Mouse (Mus musculus): ENCODE data around the gene Gm10775. TPM values are rescaled to one million over a fixed set of nuclear protein-coding genes. Genes with fewer than 3 reads are reported as not detected.

Gm10775 gene
- polyA plus RNA-seq (2014; fragmentation: Nextera tagmentation; extraction: Ambion mirVana) = not detected in 2 replicates

DNA sequence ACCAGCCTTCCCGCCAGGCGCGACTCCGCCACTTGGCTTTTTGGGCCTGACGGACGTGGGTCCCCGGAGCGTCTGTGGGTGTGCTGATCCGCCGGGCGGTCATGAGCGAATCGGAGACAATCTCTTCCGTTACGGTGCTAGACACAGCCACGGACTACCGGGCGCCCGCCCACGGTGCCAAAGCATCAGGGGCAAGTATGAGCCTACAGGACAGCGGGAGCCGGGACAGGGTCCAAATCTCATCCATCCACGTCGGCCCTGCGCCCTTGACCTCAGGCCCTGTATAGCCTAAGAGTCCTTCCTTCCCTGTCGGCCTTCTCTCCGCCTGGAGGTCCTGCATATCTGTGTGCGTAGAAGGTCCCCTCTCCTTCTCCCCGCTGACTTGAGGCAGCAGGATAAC, at the start of gene Gm10775:
Gm10775 (plus strand) TSS at position 301 of the 400 bp plus-strand sequence.
- TF ChIP-seq CTCF (IDR thresholded peaks at IDR 0.05; ENCODE audit: low read depth) = no peak
- peaks cover 36% of the 10 kb centered on the region for H3K9me3 ChIP-seq (ENCODE audit: low read depth, low read length)
- 34% methylated on average over 29 of the region's 29 CpGs for WGBS
- no peaks in the 10 kb centered on the region for H3K36me3 ChIP-seq (ENCODE audit: insufficient read depth)
- DNase-seq = no peak
- no peak within 1 kb of the TSS for H3K9ac ChIP-seq
- peak within 1 kb of the TSS; percentile 11; the same call in 1 of the 2 replicates for H3K4me3 ChIP-seq (ENCODE audit: low read depth, low read length)
- no peaks in the 10 kb centered on the region for H3K27me3 ChIP-seq (ENCODE audit: insufficient read depth, low read length)
- no peaks in the 10 kb centered on the region for H3K4me1 ChIP-seq (ENCODE audit: insufficient read depth)
- H3K27ac ChIP-seq (ENCODE audit: low read depth) = no peak within 1 kb of the TSS
- peak within 1 kb of the TSS; percentile 51 for H3K4me2 ChIP-seq
- ATAC-seq (ENCODE audit: insufficient read depth) = no peak

DNA sequence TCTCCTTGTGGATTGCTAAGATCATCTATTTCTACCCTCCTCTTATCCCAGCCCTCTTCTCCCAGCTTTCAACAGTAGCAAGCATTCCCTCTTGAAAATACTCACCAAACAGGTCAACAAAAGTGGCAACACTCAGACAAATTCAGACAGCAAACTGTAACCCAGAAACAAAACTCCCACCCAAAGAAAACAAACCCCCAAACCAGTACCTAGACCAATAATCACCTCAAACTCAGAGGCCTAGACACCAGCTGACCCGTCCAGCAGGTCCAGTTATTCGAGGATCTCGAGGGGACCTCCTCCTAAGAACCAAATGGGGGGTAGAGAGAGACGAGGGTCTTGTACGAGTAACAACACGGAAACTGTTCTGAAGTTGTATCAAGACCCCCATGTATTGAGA, 33.4 kb upstream of the Gm10775 start:
- ATAC-seq (ENCODE audit: insufficient read depth) (no peak), DNase-seq (no peak)
- H3K27me3 ChIP-seq (ENCODE audit: insufficient read depth, low read length) = no peaks in the 10 kb centered on the region
- WGBS = 54% methylated on average over 6 of the region's 6 CpGs
- H3K9me3 ChIP-seq (ENCODE audit: low read depth, low read length) = no peaks in the 10 kb centered on the region; the same call in 1 of the 2 replicates
- no peaks in the 10 kb centered on the region for H3K36me3 ChIP-seq (ENCODE audit: insufficient read depth)
- TF ChIP-seq CTCF (IDR thresholded peaks at IDR 0.05; ENCODE audit: low read depth) = no peak
- H3K4me1 ChIP-seq (ENCODE audit: insufficient read depth) = no peaks in the 10 kb centered on the region
- H3K4me3 ChIP-seq (ENCODE audit: low read depth, low read length) = no peak overlapping the region
- no peak overlapping the region for H3K27ac ChIP-seq (ENCODE audit: low read depth)
- no peak overlapping the region for H3K9ac ChIP-seq
- no peak overlapping the region for H3K4me2 ChIP-seq

DNA sequence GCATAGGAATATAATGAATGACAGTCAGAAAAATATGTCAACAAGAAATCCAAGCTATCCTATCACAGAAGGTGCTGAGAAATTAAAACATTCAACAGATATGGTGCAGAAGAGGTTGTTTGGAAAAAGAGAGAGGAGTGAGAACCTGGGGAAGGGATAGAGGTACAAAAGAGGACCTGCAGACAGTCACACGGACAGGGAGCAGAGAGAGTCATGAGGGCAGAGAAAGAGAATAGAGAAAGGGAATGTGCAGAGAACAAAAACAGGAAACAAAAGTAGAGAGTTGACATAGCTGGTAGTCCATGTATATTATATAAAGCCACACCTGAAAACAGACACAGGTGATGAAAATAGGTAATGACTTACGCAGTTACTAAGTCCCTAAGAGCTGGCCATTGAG, 32.7 kb upstream of the Gm10775 start:
- TF ChIP-seq CTCF (IDR thresholded peaks at IDR 0.05; ENCODE audit: low read depth) = no peak
- ATAC-seq (ENCODE audit: insufficient read depth) = no peak

DNA sequence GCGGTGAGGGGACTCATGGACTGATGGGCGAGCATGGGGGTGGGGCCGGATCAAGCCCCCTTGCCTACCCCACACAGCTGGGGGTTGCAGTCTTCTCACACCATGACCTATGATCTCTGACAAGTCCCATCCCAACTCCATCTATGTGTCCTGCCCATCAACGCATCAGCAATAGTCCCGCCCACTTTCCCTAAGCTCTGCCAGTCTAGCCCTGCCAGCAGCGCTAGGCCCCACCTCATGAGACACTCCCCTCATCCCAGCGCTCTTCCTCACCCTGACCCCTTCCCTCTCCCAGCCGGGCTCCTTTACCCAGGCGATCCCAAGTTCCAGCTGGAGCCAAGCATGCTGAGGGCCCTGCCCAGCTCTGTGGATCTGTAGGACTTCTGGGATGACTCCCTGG, 22.1 kb upstream of the Gm10775 start:
- WGBS = 64% methylated on average over 9 of the region's 9 CpGs

More for the DNA sequence above, 32.7 kb upstream of the Gm10775 start:
- no peaks in the 10 kb centered on the region for H3K4me1 ChIP-seq (ENCODE audit: insufficient read depth)
- no peak overlapping the region for H3K4me2 ChIP-seq
- H3K4me3 ChIP-seq (ENCODE audit: low read depth, low read length) = no peak overlapping the region
- no peaks in the 10 kb centered on the region; the same call in 1 of the 2 replicates for H3K9me3 ChIP-seq (ENCODE audit: low read depth, low read length)
- H3K9ac ChIP-seq = no peak overlapping the region
- WGBS = 75% methylated on average over 2 of the region's 2 CpGs
- no peaks in the 10 kb centered on the region for H3K27me3 ChIP-seq (ENCODE audit: insufficient read depth, low read length)
- no peak overlapping the region for H3K27ac ChIP-seq (ENCODE audit: low read depth)
- DNase-seq = no peak
- H3K36me3 ChIP-seq (ENCODE audit: insufficient read depth) = no peaks in the 10 kb centered on the region

DNA sequence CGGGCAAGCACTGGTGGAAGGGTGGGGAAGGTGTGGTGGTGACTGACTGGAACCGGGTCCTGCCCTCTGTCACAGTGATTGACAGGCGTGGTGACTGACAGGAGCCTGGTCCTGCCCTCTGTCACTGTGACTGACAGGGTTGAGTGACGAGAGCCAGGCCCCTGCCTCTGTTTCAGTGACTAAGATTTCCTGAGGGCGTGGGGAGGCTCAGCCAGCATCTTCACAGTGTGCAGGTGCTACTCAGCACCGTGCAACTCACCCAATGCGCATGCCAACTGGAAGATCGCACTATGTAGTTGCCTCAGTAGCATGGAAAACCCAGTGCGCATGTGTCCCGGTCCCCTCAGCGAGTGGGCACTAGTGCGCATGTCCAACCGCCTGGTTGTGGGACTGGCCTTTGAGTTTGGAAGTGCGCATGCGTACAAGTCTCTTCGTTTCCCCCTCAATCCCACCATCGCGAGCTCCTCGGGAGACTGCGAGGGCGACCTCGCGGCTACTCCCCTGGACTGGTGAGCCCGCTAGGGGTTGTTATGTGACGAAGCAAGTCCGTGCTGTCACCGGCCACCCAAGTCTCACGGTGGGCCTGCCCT, 18.7 kb upstream of the Gm10775 start:
- DNase-seq (peak; percentile 98), ATAC-seq (ENCODE audit: insufficient read depth) (peak; percentile 95)
- Histone ChIP-seq H3K4me2 (peak overlapping the region; percentile 93), H3K4me1 (ENCODE audit: insufficient read depth) (peaks cover 3% of the 10 kb centered on the region; the same call in 1 of the 2 replicates), H3K4me3 (ENCODE audit: low read depth, low read length) (peak overlapping the region; percentile 72), H3K9ac (peak overlapping the region; percentile 68), H3K36me3 (ENCODE audit: insufficient read depth) (no peaks in the 10 kb centered on the region), H3K27ac (ENCODE audit: low read depth) (peak overlapping the region; percentile 93), H3K27me3 (ENCODE audit: insufficient read depth, low read length) (no peaks in the 10 kb centered on the region), H3K9me3 (ENCODE audit: low read depth, low read length) (no peaks in the 10 kb centered on the region; the same call in 1 of the 2 replicates)
- no peak for TF ChIP-seq CTCF (IDR thresholded peaks at IDR 0.05; ENCODE audit: low read depth)
- WGBS = 1% methylated on average over 28 of the region's 28 CpGs

More for the DNA sequence above, 22.1 kb upstream of the Gm10775 start:
- H3K4me1 ChIP-seq (ENCODE audit: insufficient read depth) = peaks cover 2% of the 10 kb centered on the region; the same call in 1 of the 2 replicates
- no peak for TF ChIP-seq CTCF (IDR thresholded peaks at IDR 0.05; ENCODE audit: low read depth)
- no peak overlapping the region for H3K4me3 ChIP-seq (ENCODE audit: low read depth, low read length)
- no peaks in the 10 kb centered on the region for H3K27me3 ChIP-seq (ENCODE audit: insufficient read depth, low read length)
- H3K9me3 ChIP-seq (ENCODE audit: low read depth, low read length) = no peaks in the 10 kb centered on the region
- no peak overlapping the region for H3K27ac ChIP-seq (ENCODE audit: low read depth)
- ATAC-seq (ENCODE audit: insufficient read depth) = no peak
- no peak for DNase-seq
- no peak overlapping the region for H3K4me2 ChIP-seq
- no peaks in the 10 kb centered on the region for H3K36me3 ChIP-seq (ENCODE audit: insufficient read depth)
- H3K9ac ChIP-seq = no peak overlapping the region

DNA sequence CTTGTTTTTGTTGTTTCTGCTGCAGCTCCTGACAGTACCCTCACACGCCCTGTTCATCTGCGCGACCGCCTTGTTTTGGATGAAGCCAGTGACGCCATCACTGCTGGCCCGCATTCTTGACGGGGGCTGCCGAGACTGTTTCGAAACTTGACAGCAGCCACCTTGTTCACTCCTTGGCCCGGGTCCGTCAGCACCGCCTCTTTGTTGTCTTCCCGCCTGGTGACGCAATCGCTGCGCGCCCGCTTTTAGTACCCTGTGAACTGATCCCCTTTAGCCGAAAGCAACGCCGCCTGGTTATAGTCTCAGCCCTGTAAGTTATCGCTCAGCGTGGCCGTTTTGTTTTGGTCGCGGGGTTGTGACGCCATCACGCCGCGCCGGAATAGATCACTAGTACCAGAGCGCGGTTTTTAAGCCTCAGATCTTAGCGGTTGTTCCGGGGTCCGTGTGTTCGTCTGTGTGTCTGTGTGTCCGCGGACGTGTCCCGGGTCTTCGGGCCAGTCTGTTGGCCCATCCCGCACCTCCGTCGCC, 18.2 kb upstream of the Gm10775 start:
- DNase-seq (peak; percentile 96), ATAC-seq (ENCODE audit: insufficient read depth) (peak; percentile 90)
- Histone ChIP-seq H3K36me3 (ENCODE audit: insufficient read depth) (no peaks in the 10 kb centered on the region), H3K4me2 (peak overlapping the region; percentile 93), H3K9ac (peak overlapping the region; percentile 68), H3K27me3 (ENCODE audit: insufficient read depth, low read length) (no peaks in the 10 kb centered on the region), H3K4me1 (ENCODE audit: insufficient read depth) (peaks cover 3% of the 10 kb centered on the region; the same call in 1 of the 2 replicates), H3K4me3 (ENCODE audit: low read depth, low read length) (peak overlapping the region; percentile 72), H3K9me3 (ENCODE audit: low read depth, low read length) (no peaks in the 10 kb centered on the region; the same call in 1 of the 2 replicates), H3K27ac (ENCODE audit: low read depth) (peak overlapping the region; percentile 93)
- TF ChIP-seq CTCF (IDR thresholded peaks at IDR 0.05; ENCODE audit: low read depth) = no peak
- under 1% methylated on average over 45 of the region's 45 CpGs for WGBS

DNA sequence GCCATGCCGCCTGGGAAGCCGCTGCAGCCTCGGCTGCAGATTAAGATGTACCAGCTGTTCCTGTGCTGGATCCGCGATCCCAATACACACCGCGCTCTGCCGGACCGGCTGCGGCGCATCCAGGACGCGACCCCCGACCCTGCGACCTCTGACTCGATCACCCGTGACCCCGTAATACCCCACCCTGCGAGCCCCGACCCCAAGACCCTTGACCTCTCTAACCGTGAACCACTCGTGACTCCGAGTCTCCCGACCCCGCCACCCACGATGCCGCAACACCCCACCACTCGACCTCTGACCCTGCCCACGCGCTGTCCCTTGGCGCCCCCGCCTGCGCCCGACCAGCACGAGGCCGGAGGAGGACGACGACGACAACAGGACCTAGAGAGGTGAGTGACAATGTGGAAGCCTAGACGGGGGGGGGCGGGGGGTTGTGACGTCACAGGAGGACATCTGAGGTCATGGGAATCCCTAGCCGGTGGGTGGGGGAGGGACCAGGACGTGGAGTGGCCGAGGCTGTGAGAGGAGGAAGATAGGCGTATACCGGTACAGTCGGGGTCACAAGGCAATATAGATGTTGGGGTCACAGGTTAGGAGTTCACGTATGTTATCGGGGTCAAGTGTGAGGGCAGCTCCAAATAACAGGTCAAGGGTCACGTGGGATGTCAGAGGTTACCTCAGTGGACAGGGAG, 17.6 kb upstream of the Gm10775 start:
- H3K36me3 ChIP-seq (ENCODE audit: insufficient read depth) = no peaks in the 10 kb centered on the region
- peaks cover 3% of the 10 kb centered on the region; the same call in 1 of the 2 replicates for H3K4me1 ChIP-seq (ENCODE audit: insufficient read depth)
- no peak; the same call in 1 of the 2 replicates for ATAC-seq (ENCODE audit: insufficient read depth)
- peak overlapping the region; percentile 68 for H3K9ac ChIP-seq
- 3% methylated on average over 51 of the region's 51 CpGs for WGBS
- no peaks in the 10 kb centered on the region for H3K27me3 ChIP-seq (ENCODE audit: insufficient read depth, low read length)
- H3K4me3 ChIP-seq (ENCODE audit: low read depth, low read length) = peak overlapping the region; percentile 72
- no peak for TF ChIP-seq CTCF (IDR thresholded peaks at IDR 0.05; ENCODE audit: low read depth)
- no peaks in the 10 kb centered on the region; the same call in 1 of the 2 replicates for H3K9me3 ChIP-seq (ENCODE audit: low read depth, low read length)
- DNase-seq = no peak
- peak overlapping the region; percentile 93 for H3K27ac ChIP-seq (ENCODE audit: low read depth)
- peak overlapping the region; percentile 93 for H3K4me2 ChIP-seq

Measured in lung, embryonic 14.5 days (tissue).